Mouse (Mus musculus): ENCODE data around the gene Gtf3c2. TPM values are rescaled to one million over a fixed set of nuclear protein-coding genes. Genes with fewer than 3 reads are reported as not detected.

The Gtf3c2 gene
- polyA plus RNA-seq (2012; rRNA removed), result 81.6 and 84.5 TPM in 2 replicates

DNA sequence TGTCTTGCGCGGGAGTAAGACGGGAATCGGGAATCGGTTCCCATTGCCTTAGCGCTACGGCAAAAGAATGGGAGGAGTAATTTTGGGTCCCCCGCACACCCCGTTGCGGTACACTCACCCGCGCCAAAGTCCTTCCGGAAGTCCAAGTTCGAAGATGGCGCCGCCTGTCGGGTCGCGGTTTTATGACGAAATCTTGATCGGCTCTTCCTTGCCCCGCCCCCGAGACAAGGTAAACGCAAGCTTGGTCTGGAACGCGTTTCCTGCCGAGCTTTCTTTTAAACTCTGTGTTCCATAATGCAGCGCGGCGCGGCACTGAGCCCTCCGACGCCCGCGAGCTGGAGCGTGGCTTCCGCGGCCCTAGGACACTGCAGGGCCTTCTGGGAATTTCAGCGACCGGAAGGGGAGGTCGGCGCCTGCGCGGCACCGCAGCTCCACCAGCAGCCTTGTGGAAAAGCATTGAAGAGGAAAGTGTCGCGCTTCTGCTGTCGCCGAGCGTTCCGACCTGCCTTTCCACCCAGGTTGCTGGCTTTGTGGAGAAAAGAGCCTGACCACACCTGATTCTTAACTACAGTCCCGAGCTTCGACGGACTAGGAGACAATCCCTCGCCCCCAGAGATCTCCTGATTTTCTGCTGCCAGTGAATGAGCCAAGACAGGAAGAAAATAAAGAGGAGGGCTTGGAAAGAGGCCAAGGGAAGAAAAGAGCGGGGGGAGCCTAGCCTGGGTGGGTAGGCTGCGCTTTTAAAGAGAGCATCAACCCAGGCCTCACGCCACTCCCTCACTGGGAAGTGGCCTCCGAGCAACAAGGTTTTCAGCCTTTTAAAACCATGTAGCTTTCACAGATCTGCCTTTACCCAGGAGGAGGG, at the start of gene Gtf3c2, which contains the start of gene Gm29609:
Gene Gtf3c2 (minus strand): TSS at position 379 of the 865 bp plus-strand sequence.
Gene Gm29609 (minus strand): TSS at position 146 of the 865 bp plus-strand sequence.

GRCm38 (mm10) chr5:31220448-31221303, 40.7 kb upstream of the Gtf3c2 start, which contains the start of gene Ppm1g:
TSS of gene Ppm1g (minus strand) at chr5:31220687.

DNA sequence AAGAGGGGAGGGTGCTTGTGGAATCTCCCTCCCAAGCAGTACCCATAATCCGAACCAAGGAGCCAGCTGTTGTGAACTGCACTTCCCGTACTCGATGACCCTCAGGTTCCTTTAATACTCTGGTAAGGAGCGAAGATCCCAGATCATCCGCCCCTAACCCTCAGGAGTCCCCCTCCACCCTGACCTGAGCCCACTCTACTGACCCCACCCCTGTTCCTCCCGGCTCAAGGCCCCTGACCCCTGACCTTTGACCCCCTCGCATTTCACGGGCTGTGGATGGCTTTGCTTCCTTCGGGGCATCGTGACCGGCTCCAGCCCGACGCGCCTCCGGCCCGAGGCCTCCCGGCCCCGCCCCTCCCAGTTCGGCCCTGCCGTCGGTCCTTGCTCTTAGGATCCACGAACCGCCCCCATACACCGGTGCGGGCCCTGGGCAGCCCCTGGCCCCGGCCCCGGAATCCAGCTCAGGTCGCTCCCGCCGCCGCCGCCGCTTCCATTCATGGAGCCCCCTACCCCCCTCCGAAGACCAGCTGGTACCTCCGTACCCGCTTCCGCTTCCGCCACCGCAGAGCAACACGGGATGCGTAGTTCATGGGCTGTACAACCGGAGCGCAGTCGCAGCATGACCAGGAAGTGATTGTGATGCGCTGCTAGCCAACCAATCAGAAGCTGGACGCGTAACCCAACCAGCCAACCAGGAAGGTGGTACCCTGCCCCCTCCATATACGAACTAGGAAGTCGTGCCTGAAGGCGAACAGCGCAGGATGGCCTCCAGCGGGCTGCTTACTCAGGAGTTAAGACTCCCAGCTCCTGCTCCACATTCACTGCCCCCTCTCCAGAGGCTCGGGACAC, 22.0 kb upstream of the Gtf3c2 start, which contains the start of gene Zfp513:
Gene Zfp513 (minus strand): TSS at position 562 of the 849 bp plus-strand sequence.

GRCm38 (mm10) chr5:31192939-31193630, 13.1 kb upstream of the Gtf3c2 start, which contains the start of the genes Snx17 and Eif2b4:
TSS of gene Snx17 (plus strand) at chr5:31193227.
TSS of gene Eif2b4 (minus strand) at chr5:31193430.

GRCm38 (mm10) chr5:31154152-31154553, 25.8 kb downstream of the Gtf3c2 start, which contains the start of gene Mpv17:
TSS of gene Mpv17 (minus strand) at chr5:31154251.

DNA sequence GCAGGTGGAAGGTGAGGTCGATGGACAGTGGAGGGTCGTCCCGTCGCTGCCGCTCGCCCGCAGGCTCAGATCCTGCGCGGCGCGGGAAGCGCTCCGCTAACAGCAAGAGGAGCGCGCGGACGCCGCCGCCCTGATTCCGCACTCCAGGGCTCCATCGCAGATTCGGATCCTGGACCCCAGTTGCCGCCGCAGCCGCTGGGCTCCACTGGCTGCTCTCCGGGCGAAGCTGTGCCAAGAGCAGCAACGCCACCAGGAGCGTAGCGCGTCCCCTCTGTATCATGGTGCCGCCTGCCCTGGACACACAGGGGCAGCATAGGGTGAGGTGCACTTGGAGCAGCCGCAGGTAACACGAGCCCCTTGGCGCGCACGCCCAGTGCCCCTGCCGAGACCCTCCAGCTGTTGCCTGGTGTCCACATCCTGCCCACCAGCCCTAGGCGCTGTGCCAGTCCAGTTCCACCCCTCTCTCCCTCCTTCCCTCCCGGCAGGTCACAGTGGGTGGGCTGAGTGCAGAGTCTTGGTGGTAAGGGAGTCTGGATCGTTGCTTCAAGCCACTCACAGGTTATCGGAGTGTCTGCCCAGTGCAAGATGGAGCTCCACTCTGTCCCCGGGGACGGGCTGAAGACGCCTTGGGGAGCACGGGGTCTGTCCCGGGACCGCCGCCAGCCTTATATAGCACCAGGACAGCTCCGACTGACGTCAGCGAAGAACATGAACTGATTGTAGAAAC, 41.5 kb downstream of the Gtf3c2 start, which contains the start of gene Ucn:
Gene Ucn (minus strand): TSS at position 589 of the 727 bp plus-strand sequence.

GRCm38 (mm10) chr5:31116354-31116753, 63.6 kb downstream of the Gtf3c2 start, which contains the start of gene Trim54:
TSS of gene Trim54 (plus strand) at chr5:31116712.

DNA sequence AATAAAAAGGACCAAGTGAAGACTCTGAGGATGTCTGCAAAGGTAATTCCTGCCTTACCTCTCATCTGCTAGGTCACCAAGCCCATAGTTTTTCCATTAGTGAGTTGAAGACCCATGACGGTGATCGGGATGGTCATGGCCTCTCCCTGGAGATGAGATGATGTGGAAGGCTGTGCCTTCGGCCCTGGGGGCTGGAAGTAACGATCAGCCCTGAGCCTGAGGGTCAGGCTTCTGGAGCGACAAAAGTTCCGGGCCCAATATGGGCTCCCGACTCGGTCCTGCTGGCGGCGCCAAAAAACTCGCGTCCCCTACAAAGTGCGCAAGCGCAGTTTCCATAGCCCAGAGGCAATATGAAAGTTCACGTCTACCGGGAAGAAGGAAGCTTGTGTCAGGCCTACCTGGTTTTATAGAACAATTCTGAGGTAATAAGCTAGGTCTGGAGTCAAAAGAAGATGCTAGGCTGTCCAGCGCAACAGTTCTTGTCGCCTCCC, 71.9 kb downstream of the Gtf3c2 start, which contains the start of gene Slc30a3:
Gene Slc30a3 (minus strand): TSS at position 238 of the 491 bp plus-strand sequence.

Other genes starting within 250 kb of the Gtf3c2 start
- 59.3 and 70.9 TPM in 2 replicates for gene Cgref1, start 234.6 kb downstream of the Gtf3c2 start, polyA plus RNA-seq (2012; rRNA removed)
- 156 and 160 TPM in 2 replicates for gene Preb, start 219.8 kb downstream of the Gtf3c2 start, polyA plus RNA-seq (2012; rRNA removed)
- 0.01 TPM in 1 of 2 replicates, not detected in the other for gene Tcf23, start 211.5 kb downstream of the Gtf3c2 start, polyA plus RNA-seq (2012; rRNA removed)
- 162 and 172 TPM in 2 replicates for gene Atraid, start 131.8 kb downstream of the Gtf3c2 start, polyA plus RNA-seq (2012; rRNA removed)
- 41.9 and 44.0 TPM in 2 replicates for gene Slc5a6, start 131.2 kb downstream of the Gtf3c2 start, polyA plus RNA-seq (2012; rRNA removed)
- gene Cad, start 125.4 kb downstream of the Gtf3c2 start, polyA plus RNA-seq (2012; rRNA removed), result 23.0 and 24.6 TPM in 2 replicates
- gene Dnajc5g, start 73.9 kb downstream of the Gtf3c2 start, polyA plus RNA-seq (2012; rRNA removed), result not detected in 2 replicates
- 10.6 and 13.6 TPM in 2 replicates for gene Slc30a3, start 71.9 kb downstream of the Gtf3c2 start, polyA plus RNA-seq (2012; rRNA removed)
- gene Trim54, start 63.4 kb downstream of the Gtf3c2 start, polyA plus RNA-seq (2012; rRNA removed), result 1.2 TPM in 1 of 2 replicates, not detected in the other
- gene Ucn, start 41.3 kb downstream of the Gtf3c2 start, polyA plus RNA-seq (2012; rRNA removed), result 0.19 and 0.21 TPM in 2 replicates
- 59.2 and 63.1 TPM in 2 replicates for gene Mpv17, start 25.9 kb downstream of the Gtf3c2 start, polyA plus RNA-seq (2012; rRNA removed)
- 2.8 and 3.7 TPM in 2 replicates for gene Gm29609, start 233 bp downstream of the Gtf3c2 start, polyA plus RNA-seq (2012; rRNA removed)
- gene Snx17, start 13.1 kb upstream of the Gtf3c2 start, polyA plus RNA-seq (2012; rRNA removed), result 87.5 and 88.0 TPM in 2 replicates
- 60.8 and 68.2 TPM in 2 replicates for gene Eif2b4, start 13.3 kb upstream of the Gtf3c2 start, polyA plus RNA-seq (2012; rRNA removed)
- gene Zfp513, start 22.2 kb upstream of the Gtf3c2 start, polyA plus RNA-seq (2012; rRNA removed), result 53.9 and 56.3 TPM in 2 replicates
- 170 and 178 TPM in 2 replicates for gene Ppm1g, start 40.5 kb upstream of the Gtf3c2 start, polyA plus RNA-seq (2012; rRNA removed)
- gene Nrbp1, start 60.7 kb upstream of the Gtf3c2 start, polyA plus RNA-seq (2012; rRNA removed), result 150 and 152 TPM in 2 replicates
- gene Gm9970, start 61.1 kb upstream of the Gtf3c2 start, polyA plus RNA-seq (2012; rRNA removed), result 0.16 TPM in 1 of 2 replicates, not detected in the other
- gene Krtcap3, start 71.5 kb upstream of the Gtf3c2 start, polyA plus RNA-seq (2012; rRNA removed), result 3.8 and 4.6 TPM in 2 replicates
- 50.2 and 54.6 TPM in 2 replicates for gene Ift172, start 111.0 kb upstream of the Gtf3c2 start, polyA plus RNA-seq (2012; rRNA removed)
- gene Fndc4, start 115.9 kb upstream of the Gtf3c2 start, polyA plus RNA-seq (2012; rRNA removed), result 190 and 201 TPM in 2 replicates
- gene Gckr, start 117.3 kb upstream of the Gtf3c2 start, polyA plus RNA-seq (2012; rRNA removed), result 0.75 and 0.87 TPM in 2 replicates